Mouse (Mus musculus) E14TG2a.4 (cell line): ENCODE measurements around the gene Aoc1.

Source experiments
- H3K27me3 ChIP-seq: 2 replicates; pipeline ENCODE4 v1.6.1; 2014; ENCODE audit warnings: low read length, control low read depth; ENCODE audit not compliant: insufficient read depth
- H3K36me3 ChIP-seq: 2 replicates; pipeline ENCODE4 v1.6.1; 2014; ENCODE audit warnings: low read length, control low read depth; ENCODE audit not compliant: insufficient read depth
- H3K4me1 ChIP-seq: replicated peaks from 2 replicates; pipeline ENCODE4 v1.6.1; 2014; ENCODE audit warnings: low read depth, low read length, control low read depth
- H3K4me3 ChIP-seq: replicated peaks from 2 replicates; pipeline ENCODE4 v1.5.1; 2014; ENCODE audit warnings: mild to moderate bottlenecking, low read length
- H3K9me3 ChIP-seq: 2 replicates; pipeline ENCODE4 v1.6.1; 2014; ENCODE audit warnings: low read length, control low read depth
- CTCF ChIP-seq: conservative IDR thresholded peaks from 2 replicates; pipeline ENCODE4 v1.5.1; 2014; ENCODE audit warnings: low read length
- NANOG ChIP-seq: IDR thresholded peaks from 2 replicates; pipeline ENCODE4 v1.6.1; 2014; ENCODE audit warnings: borderline replicate concordance, low read length, mixed read lengths
- POU5F1 ChIP-seq: IDR thresholded peaks from 2 replicates; pipeline ENCODE4 v1.6.1; 2014; ENCODE audit warnings: low read length, borderline replicate concordance

Aoc1 gene

DNA sequence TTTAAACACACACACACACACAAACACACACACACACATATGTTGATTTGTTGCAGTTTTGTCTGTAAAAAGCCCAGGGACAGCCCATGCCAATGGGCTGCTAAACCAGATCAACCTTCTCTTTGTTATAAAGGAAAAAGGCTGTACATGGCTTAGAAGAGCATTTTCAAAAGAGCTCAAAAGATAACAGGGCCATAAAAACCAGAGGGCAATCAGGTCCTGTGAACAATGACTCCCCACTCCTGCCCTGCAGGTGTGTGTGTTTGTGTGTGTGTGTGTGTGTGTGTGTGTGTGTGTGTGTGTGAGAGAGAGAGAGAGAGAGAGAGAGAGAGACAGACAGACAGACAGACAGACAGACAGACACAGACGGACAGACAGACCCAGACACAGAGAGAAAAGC is 36.5 kb downstream of the Aoc1 start:
- Histone ChIP-seq H3K9me3 (peaks cover 2% of the 10 kb centered on the region; the same call in 1 of the 2 replicates), H3K4me3 (no peak overlapping the region), H3K27me3 (no peaks in the 10 kb centered on the region), H3K4me1 (peaks cover 7% of the 10 kb centered on the region), H3K36me3 (no peaks in the 10 kb centered on the region)
- no peak for TF ChIP-seq POU5F1
- TF ChIP-seq NANOG: no peak
- TF ChIP-seq CTCF: no peak

DNA sequence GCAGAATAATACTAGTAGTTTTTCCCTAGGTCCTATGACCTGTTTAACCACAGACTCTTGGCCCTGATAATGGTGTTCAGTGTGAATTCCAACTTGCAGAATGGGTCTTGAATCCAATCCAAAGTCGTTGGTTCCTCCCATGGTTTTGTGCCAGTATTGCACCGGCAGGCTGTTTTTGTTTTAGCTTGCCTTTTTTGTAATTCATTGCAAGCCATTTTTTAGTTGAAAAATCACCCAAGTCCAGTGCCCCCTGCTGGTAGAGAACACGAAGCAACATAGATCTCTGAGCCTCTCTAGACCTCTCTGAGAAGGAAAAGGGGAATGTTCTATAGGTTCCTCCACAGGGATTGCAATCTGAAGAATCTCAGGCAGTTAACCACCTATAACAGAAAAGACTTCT is 39.3 kb downstream of the Aoc1 start:
- Histone ChIP-seq H3K27me3 (no peaks in the 10 kb centered on the region), H3K9me3 (no peaks in the 10 kb centered on the region), H3K4me1 (peaks cover 7% of the 10 kb centered on the region), H3K4me3 (no peak overlapping the region), H3K36me3 (no peaks in the 10 kb centered on the region)
- TF ChIP-seq CTCF: peak; percentile 65
- TF ChIP-seq POU5F1: no peak

DNA sequence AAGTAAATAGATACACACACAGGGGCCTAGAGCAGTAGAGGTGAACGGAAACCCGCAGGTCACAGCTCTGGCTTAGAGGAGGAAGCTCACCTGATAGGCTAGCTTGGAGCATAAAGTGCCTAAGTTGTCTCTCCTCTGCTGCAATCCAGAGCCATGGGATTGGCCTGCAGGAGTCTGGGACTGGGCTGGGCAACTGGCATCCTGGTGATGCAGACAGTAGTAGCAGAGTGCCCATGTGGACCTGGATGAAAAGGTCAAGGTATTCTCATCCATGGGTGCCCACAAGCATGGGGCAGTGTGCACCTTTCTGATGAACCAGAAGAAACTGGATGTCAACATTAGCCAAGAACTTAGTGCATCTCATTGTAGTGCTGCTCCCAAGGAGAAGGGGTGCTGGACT is 40.9 kb downstream of the Aoc1 start:
- TF ChIP-seq NANOG (no peak), POU5F1 (no peak)
- Histone ChIP-seq H3K4me3 (no peak overlapping the region), H3K27me3 (no peaks in the 10 kb centered on the region), H3K9me3 (no peaks in the 10 kb centered on the region), H3K36me3 (no peaks in the 10 kb centered on the region), H3K4me1 (no peaks in the 10 kb centered on the region)

DNA sequence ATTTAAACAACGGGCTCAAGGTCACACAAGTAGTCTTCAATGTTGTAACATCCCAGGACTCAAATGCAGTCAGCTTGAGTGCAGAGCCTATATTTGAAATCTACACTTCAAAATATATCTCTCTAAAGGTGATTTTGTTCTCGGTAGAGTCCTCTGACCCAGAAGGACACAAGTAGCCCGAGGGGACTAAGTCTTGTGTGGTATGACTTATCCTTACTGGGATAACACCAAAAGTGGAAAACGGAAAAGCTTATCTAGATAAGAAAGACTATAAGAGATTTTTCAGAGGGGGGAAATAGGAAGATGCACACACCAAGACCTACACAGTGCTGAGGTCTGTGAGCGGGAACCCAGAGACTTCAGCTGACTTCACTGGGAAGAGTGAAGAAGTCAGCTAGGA is 56.9 kb downstream of the Aoc1 start, which contains the start of gene 1600015I10Rik:
TSS of gene 1600015I10Rik (plus strand) at position 301 of the 400 bp plus-strand sequence.
- TF ChIP-seq CTCF (no peak), NANOG (no peak), POU5F1 (no peak)
- no peak within 1 kb of the TSS for H3K4me3 ChIP-seq
- peaks cover 7% of the 10 kb centered on the region; the same call in 1 of the 2 replicates for H3K27me3 ChIP-seq
- H3K9me3 ChIP-seq: peaks cover 5% of the 10 kb centered on the region
- no peaks in the 10 kb centered on the region for H3K36me3 ChIP-seq
- H3K4me1 ChIP-seq: 0 out of 2 replicates have a peak, but pooled peaks cover 5% of the 10 kb centered on the region

DNA sequence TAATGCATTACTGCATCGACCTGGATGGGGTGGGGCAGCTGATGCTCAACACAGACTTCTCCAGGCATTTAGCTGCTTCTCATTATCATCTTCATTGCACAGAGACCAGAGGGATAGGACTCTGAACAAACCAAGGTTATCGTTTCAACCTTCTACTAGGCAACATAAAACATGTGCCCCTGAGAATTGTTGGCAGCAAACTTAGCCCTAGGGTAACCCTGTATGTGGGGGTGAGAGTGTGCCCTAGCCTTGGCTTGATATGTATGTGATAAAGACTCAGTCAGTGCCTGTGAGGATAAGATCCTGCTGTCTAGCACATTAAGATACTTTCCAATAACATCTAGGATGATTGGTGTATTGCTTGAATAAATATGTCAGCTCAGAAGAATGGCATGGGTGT is 76.9 kb downstream of the Aoc1 start:
- Histone ChIP-seq H3K36me3 (no peaks in the 10 kb centered on the region), H3K9me3 (peaks cover 5% of the 10 kb centered on the region), H3K27me3 (0 out of 2 replicates have a peak, but pooled peaks cover 2% of the 10 kb centered on the region), H3K4me3 (no peak overlapping the region), H3K4me1 (no peaks in the 10 kb centered on the region)
- no peak for TF ChIP-seq CTCF

DNA sequence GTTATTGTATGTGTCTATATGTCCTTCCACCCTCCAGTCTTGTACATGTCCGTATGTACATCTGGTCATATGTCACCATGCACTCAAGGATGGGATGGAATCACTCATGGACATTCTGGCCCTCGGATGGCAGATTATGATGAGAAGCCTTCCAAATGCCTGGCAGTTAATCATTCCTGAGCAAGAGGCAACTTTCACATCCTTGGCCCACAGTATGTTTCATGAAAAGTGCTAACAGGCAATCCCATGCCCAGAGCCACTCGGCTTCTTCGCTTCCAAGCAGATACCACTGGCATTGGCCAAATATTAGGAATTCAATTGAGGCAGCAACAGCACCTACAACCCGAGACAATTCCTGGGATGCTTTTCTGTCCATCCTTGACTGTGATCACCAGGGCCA is 78.0 kb downstream of the Aoc1 start:
- Histone ChIP-seq H3K36me3 (no peaks in the 10 kb centered on the region), H3K27me3 (0 out of 2 replicates have a peak, but pooled peaks cover 2% of the 10 kb centered on the region), H3K9me3 (no peaks in the 10 kb centered on the region), H3K4me3 (no peak overlapping the region), H3K4me1 (no peaks in the 10 kb centered on the region)
- TF ChIP-seq CTCF (no peak), POU5F1 (no peak), NANOG (no peak)

DNA sequence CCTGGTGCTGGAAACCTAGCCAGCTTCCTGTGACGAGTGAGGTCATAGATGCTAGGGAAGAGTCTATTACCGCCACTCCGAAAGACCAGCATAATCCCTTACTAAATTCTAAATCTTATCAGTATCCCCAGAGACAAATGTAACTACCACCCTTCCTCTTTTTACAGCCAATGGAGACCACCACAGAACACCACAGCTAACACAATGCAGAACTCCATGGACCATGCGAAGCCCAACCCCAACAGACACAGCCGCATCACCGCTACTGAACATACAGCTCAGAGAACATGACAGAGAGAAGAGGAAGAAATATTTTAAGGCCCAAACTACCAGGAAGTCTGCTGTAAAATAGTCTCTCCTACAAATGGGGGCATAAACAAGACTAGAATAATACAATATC is 78.9 kb downstream of the Aoc1 start:
- H3K27me3 ChIP-seq: 0 out of 2 replicates have a peak, but pooled peaks cover 2% of the 10 kb centered on the region
- TF ChIP-seq NANOG: no peak
- TF ChIP-seq POU5F1: no peak
- TF ChIP-seq CTCF: no peak
- no peaks in the 10 kb centered on the region for H3K9me3 ChIP-seq
- H3K4me3 ChIP-seq: no peak overlapping the region
- H3K36me3 ChIP-seq: no peaks in the 10 kb centered on the region
- no peaks in the 10 kb centered on the region for H3K4me1 ChIP-seq

DNA sequence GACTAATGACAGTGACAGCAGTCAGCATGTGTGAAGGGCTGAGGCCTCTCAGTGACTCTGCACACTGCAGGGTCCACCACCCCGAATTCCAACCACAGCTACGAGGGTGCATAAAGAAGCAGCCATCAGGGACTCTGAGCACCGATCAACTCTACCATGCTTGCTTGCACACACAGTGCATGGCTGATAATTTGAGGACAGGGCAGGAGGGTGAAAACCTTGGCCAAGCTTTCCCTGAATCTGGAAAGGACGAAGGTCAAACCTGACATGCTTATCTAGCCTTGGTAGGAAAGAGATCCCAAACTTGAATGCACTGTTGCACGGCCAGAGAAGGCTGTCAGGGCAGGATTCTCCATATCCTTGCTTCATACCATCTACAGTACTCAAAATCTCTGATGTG is 80.5 kb downstream of the Aoc1 start:
- Histone ChIP-seq H3K27me3 (0 out of 2 replicates have a peak, but pooled peaks cover 2% of the 10 kb centered on the region), H3K9me3 (no peaks in the 10 kb centered on the region), H3K4me3 (no peak overlapping the region), H3K4me1 (no peaks in the 10 kb centered on the region), H3K36me3 (no peaks in the 10 kb centered on the region)
- TF ChIP-seq CTCF (no peak), NANOG (no peak)

DNA sequence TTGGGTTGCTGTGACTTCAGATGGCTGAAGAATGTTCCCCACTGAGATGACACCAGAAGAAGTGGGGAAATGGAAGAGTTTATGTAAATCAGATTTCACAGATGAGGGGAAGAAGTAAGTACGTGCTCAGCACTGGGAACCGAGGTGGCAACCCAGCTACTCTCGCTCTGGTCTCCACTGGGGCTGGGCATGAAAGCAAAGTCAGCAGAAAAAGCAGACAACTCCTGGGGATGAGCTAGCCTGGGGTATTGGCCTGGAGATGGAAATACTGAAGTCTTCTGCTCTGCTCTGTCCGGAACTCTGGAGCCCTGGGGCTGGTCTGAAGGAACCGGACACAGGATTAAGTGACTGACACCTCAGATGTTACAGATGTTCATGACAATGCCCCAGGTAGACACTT is 81.5 kb downstream of the Aoc1 start:
- Histone ChIP-seq H3K9me3 (no peaks in the 10 kb centered on the region), H3K4me3 (no peak overlapping the region), H3K4me1 (no peaks in the 10 kb centered on the region), H3K36me3 (no peaks in the 10 kb centered on the region), H3K27me3 (0 out of 2 replicates have a peak, but pooled peaks cover 2% of the 10 kb centered on the region)
- no peak for TF ChIP-seq CTCF
- TF ChIP-seq POU5F1: no peak
- TF ChIP-seq NANOG: no peak

DNA sequence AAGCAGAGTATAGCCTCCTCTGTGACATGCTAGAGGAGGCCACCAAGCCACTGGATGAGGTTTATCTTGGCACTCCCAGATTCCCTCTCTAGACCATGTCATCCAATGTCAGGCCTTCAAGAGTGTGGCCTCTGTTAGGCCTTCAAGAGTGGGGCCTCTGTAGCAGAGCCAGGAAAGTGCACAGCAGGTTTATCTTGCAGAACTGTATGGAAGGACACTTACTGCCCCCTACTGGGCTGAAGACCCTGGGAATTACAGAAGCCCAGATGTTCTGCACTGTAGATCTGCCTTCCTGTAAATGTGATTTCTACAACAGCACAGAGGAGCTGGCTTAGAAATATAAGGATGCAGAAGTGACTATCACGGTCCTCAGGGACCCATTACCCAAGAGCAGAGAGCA is 82.2 kb downstream of the Aoc1 start:
- H3K4me3 ChIP-seq: no peak overlapping the region
- H3K36me3 ChIP-seq: no peaks in the 10 kb centered on the region
- no peaks in the 10 kb centered on the region for H3K9me3 ChIP-seq
- TF ChIP-seq NANOG: no peak
- peak; percentile 42 for TF ChIP-seq CTCF
- no peak for TF ChIP-seq POU5F1
- no peaks in the 10 kb centered on the region for H3K4me1 ChIP-seq
- H3K27me3 ChIP-seq: 0 out of 2 replicates have a peak, but pooled peaks cover 2% of the 10 kb centered on the region
